Mouse (Mus musculus): ENCODE data around the gene Tesc.

DNA sequence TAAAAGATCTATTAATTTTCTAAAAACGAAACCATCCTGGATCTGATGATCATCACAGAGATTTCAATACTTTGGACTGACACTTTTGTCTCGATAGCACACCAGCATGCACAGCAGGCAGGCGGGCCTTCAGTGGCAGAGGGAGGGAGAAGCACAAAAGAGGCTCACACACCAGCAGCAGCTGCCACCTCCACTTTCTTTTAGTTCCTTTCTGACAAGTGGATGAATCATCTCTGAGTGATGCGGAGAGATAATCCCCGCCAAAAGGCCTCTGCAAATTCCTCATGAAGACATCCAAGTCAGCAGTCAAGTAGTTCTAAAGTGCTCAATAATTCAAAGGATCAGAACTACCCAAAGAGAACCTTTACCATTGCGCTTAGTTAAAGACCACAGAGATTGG lies 51.8 kb downstream of the Tesc start:
- TF ChIP-seq CTCF (IDR thresholded peaks at IDR 0.05; ENCODE audit: extremely low read depth, insufficient read length, insufficient replicate concordance, low read depth, low read length) (no peak), POLR2A (IDR thresholded peaks at IDR 0.05; ENCODE audit: low read depth, low read length) (no peak)

All from small intestine, adult 2 months (tissue).